Mouse (Mus musculus) forebrain, embryonic 13.5 days (tissue): ENCODE data around the gene Nat8l. TPM values are rescaled to one million over a fixed set of nuclear protein-coding genes. Genes with fewer than 3 reads are reported as not detected.
A peak's percentile ranks its signal among the peaks of the same experiment; 100 is the strongest.
"Not testable (repeated sequence)": the region's sequence is repeated elsewhere in the genome, so short reads cannot be mapped to it uniquely, and the experiment has no call there.

Experiments
- ATAC-seq: fragments of 200-750 bp; cut with Nextera tagmentation; 2 replicates; pipeline ENCODE4 v1.8.0; 2017
- H3K27ac ChIP-seq: fragments of 300-500 bp; sonication (generic); 2 replicates; pipeline ENCODE4 v1.5.1; 2015; ENCODE audit warnings: inconsistent platforms, mild to moderate bottlenecking, moderate library complexity
- H3K27me3 ChIP-seq: fragments of 300-500 bp; sonication (generic); 2 replicates; pipeline ENCODE4 v1.6.1; 2015; ENCODE audit warnings: mild to moderate bottlenecking, inconsistent platforms
- H3K36me3 ChIP-seq: fragments of 300-500 bp; sonication (generic); 2 replicates; pipeline ENCODE4 v1.6.1; 2015; ENCODE audit warnings: mild to moderate bottlenecking, inconsistent platforms; ENCODE audit not compliant: poor library complexity, severe bottlenecking
- H3K4me1 ChIP-seq: fragments of 300-500 bp; sonication (generic); 2 replicates; pipeline ENCODE4 v1.6.1; 2015; ENCODE audit warnings: inconsistent platforms
- H3K4me2 ChIP-seq: fragments of 300-500 bp; sonication (generic); 2 replicates; pipeline ENCODE4 v1.6.1; 2015; ENCODE audit warnings: inconsistent platforms, mild to moderate bottlenecking, moderate library complexity
- H3K4me3 ChIP-seq: fragments of 300-500 bp; sonication (generic); 2 replicates; pipeline ENCODE4 v1.5.1; 2015; ENCODE audit warnings: mild to moderate bottlenecking, inconsistent platforms
- H3K9ac ChIP-seq: fragments of 300-500 bp; sonication (generic); 2 replicates; pipeline ENCODE4 v1.6.1; 2015; ENCODE audit warnings: mild to moderate bottlenecking, inconsistent platforms
- H3K9me3 ChIP-seq: fragments of 300-500 bp; sonication (generic); replicated peaks from 2 replicates; pipeline ENCODE4 v1.6.1; 2016; ENCODE audit warnings: inconsistent platforms
- WGBS: fragments of 180-500 bp; shearing (Covaris S2); methylation state at CpG from one replicate; pipeline ENCODE4 v1.1.7; 2015; 5-methylcytosine and 5-hydroxymethylcytosine counted together
- polyA plus RNA-seq: library from polyadenylated mRNA; unstranded; fragments of >200 nt; fragmentation: Nextera tagmentation; extraction: Ambion mirVana; gene quantifications from 2 replicates; pipeline ENCODE4 v1.2.1, GENCODE M21; 2015

The Nat8l gene
- 3.2 and 3.7 TPM in 2 replicates for polyA plus RNA-seq

DNA sequence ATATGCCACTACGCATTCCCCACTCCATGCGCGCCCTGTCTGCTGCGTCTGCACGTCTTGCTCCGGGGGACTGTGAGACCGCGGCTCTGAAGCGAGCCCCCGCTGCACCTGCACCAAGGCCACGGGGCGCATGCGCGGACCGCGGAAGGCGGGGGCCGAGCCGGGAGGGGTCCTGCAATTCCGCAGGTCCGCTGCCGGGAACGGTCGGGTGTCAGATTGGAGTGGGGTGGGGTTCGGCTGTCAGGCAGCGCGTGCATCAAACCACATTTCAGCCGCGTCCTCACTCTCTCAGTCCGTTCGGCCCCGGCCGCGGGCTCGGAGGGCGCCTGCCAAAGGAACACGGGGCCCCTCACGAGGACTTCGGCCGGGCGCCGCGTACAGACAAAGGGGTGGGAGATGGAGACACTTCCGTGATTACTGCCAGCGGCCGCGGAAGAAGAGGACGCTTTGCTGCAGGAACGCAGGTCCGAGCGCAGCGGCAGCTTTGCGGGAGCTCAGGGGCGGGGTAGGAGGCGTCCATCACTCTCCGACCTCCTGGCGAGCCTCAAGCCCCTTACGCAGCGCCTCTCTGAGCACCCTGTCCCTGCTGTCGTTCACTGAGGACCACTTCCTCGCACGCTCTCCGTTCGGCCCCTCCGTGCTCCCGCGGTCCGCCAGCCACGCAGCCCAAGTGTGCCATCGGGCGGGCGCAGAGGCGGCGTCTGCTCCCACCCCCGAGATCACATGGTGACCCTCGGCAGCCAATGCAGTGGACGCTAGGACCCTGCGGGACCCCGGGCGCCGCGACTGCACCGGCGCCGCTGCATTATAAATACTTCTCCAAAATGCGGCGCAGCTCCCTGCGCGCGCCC is at the start of gene Nat8l:
Nat8l (plus strand) TSS at position 142 of the 851 bp plus-strand sequence.
- Histone ChIP-seq H3K4me2 (peak within 1 kb of the TSS; percentile 85), H3K9me3 (no peaks in the 10 kb centered on the region), H3K4me1 (peaks cover 38% of the 10 kb centered on the region), H3K27ac (peak within 1 kb of the TSS; percentile 98), H3K36me3 (peaks cover 10% of the 10 kb centered on the region), H3K27me3 (peaks cover 11% of the 10 kb centered on the region), H3K9ac (peak within 1 kb of the TSS; percentile 86), H3K4me3 (peak within 1 kb of the TSS; percentile 87)
- ATAC-seq, result peak; percentile 88
- WGBS, result under 1% methylated on average over 83 of the region's 90 CpGs

DNA sequence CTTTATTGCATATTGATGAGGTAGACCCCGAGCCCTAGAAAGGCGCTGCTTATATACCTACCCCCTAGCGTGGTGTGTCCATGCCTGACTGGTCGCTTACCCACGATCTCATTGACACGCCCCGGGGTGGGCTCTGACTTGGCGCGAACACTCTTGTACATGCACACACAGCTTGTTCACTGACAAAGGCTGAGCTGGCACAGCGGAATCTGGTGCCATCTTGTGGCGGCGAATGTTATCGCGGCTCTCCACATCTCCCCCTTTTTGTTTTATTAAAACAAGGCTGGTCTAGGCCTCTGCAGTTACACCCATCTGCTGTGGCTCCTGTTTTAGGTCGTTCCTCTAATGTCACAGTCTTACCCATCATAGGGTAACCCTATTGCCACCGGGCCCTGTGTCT is 48.7 kb upstream of the Nat8l start:
- ATAC-seq, H3K9ac ChIP-seq, H3K36me3 ChIP-seq, H3K4me3 ChIP-seq, H3K27me3 ChIP-seq, H3K4me1 ChIP-seq, H3K4me2 ChIP-seq, H3K27ac ChIP-seq: not testable (repeated sequence)
- peaks cover 27% of the 10 kb centered on the region for H3K9me3 ChIP-seq
- WGBS, result 85% methylated on average over 16 of the region's 16 CpGs

DNA sequence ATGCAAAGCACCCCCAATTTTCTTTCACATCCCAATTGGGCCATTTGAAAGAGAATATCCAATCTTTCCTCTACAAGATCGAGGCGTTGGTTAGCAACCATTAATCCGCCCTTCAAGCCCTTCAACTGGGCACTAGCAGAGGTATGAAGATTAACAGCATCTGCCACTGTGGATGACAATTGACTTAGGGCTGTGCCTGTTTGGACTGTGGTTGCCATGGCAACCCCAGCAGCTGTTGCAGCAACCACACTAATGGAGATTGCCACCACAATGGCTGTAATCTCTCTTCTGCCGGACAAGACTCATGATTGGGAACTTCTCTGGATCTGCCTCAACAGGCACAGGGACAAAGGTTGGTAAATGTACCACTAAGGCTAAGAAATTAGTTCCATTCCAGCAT is 47.5 kb upstream of the Nat8l start:
- ATAC-seq, result no peak
- no peak overlapping the region for H3K27ac ChIP-seq
- H3K4me1 ChIP-seq, result no peaks in the 10 kb centered on the region
- H3K9ac ChIP-seq, result no peak overlapping the region
- no peak overlapping the region for H3K4me3 ChIP-seq
- H3K9me3 ChIP-seq, result peaks cover 23% of the 10 kb centered on the region
- WGBS, result 71% methylated on average over 4 of the region's 4 CpGs
- H3K36me3 ChIP-seq, result no peaks in the 10 kb centered on the region
- no peaks in the 10 kb centered on the region for H3K27me3 ChIP-seq
- H3K4me2 ChIP-seq, result no peak overlapping the region

DNA sequence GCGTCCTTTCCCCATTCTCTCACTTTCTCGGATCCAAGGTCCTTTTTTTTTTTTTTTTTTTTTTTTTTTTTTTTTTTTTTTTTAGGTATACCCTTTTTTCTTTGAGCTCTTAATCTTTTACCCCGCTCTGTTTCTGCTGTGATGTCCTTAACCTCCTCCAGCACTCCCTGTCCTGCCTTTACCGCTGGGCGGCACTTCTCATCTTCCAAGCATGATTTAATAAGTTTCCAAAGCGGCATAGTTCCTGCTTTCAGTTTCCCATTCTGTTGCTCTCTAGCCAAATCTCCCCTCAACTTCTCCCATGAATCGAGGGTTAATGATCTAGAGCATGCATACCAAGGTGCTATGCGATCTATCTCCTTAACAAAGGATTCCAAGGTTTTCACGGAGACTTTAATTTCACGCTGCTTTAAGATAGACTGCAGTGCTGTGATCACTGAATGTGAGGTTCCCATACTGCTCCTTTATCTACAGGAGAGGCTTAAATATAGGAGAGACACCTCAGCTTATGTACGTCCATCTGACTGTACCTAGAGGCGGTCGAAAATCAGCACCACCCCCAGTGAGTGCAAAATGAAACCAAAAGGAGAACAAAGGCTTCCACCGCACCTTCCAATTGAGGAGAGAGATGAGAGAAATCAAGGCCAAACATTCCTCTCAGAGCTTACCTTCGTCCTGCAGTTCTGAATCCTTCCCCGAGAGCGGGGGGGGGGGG is 42.2 kb upstream of the Nat8l start:
- 89% methylated on average over 17 of the region's 17 CpGs for WGBS
- no peak overlapping the region for H3K4me2 ChIP-seq
- ATAC-seq, result no peak

DNA sequence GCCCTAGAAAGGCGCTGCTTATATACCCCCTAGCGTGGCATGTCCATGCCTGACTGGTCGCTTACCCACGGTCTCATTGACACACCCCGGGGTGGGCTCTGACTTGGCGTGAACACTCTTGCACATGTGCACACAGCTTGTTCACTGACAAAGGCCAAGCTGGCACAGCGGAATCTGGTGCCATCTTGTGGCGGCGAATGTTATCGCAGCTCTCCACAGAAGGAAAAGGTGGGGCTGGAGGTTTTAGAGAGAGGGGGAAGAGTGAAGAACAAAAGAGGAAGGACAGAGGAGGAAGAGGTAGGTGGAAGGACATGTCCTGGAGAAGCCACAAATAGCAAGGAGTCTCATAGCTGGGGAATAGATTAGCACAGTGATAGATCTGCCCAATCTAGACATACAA is 41.4 kb upstream of the Nat8l start:
- ATAC-seq, result peak; percentile 70

More for the DNA sequence above, 42.2 kb upstream of the Nat8l start:
- H3K27me3 ChIP-seq, result no peaks in the 10 kb centered on the region
- no peak overlapping the region for H3K27ac ChIP-seq
- H3K4me3 ChIP-seq, result 0 out of 2 replicates have a peak overlapping the region, but pooled peaks have one; percentile 3
- no peaks in the 10 kb centered on the region for H3K36me3 ChIP-seq
- peaks cover 24% of the 10 kb centered on the region for H3K9me3 ChIP-seq
- no peaks in the 10 kb centered on the region for H3K4me1 ChIP-seq
- no peak overlapping the region for H3K9ac ChIP-seq

DNA sequence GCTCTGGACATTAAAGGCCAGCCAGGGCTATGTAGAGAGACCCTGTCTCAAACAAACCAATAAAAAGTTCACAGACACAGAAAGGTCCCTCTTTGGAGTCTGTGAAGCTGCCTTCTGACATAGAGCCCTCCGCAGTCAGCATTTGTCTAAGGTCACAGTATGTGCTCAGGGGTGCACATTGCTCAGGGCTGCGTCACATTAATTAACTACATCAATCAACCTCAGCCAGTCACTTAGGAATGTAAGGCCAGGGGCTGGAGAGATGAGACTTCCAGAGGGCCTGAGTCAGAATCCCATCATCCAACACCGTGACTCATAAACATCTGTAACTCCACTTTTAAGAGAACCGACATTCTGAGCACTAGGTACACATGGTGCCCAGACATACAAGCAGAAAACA is 39.9 kb upstream of the Nat8l start:
- H3K9me3 ChIP-seq, result peaks cover 26% of the 10 kb centered on the region
- no peak overlapping the region for H3K4me3 ChIP-seq
- H3K36me3 ChIP-seq, result no peaks in the 10 kb centered on the region
- H3K9ac ChIP-seq, result no peak overlapping the region
- no peaks in the 10 kb centered on the region for H3K4me1 ChIP-seq
- no peak for ATAC-seq
- H3K4me2 ChIP-seq, result no peak overlapping the region
- H3K27ac ChIP-seq, result no peak overlapping the region
- no peaks in the 10 kb centered on the region for H3K27me3 ChIP-seq
- 93% methylated on average over 4 of the region's 4 CpGs for WGBS

More for the DNA sequence above, 41.4 kb upstream of the Nat8l start:
- Histone ChIP-seq H3K4me3 (0 out of 2 replicates have a peak overlapping the region, but pooled peaks have one; percentile 3), H3K27me3 (no peaks in the 10 kb centered on the region), H3K4me1 (no peaks in the 10 kb centered on the region), H3K9me3 (peaks cover 26% of the 10 kb centered on the region), H3K36me3 (no peaks in the 10 kb centered on the region), H3K27ac (no peak overlapping the region), H3K9ac (no peak overlapping the region), H3K4me2 (peak overlapping the region; percentile 28)
- 29% methylated on average over 10 of the region's 10 CpGs for WGBS

DNA sequence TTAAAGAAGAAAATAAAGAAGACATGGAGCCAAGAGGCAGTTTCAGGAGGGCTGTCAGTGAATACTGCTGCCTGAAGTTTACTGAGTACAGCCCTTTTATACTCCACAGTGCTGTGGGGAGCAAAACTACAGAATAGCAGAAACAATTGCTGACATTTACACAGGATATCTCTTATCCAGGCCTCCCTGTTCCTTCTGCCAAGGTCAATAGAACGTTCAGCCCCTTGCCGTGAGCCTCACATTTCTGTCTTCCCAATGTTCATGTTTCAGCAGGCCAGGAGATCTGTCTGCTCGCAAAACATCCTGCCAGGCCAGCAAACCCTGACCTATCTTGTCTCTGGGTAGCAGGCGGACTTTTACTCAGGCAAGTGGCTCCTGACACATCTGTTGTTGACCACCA is 36.4 kb upstream of the Nat8l start:
- Histone ChIP-seq H3K4me1 (no peaks in the 10 kb centered on the region), H3K9me3 (peaks cover 17% of the 10 kb centered on the region), H3K4me2 (no peak overlapping the region), H3K27ac (no peak overlapping the region), H3K4me3 (no peak overlapping the region), H3K27me3 (no peaks in the 10 kb centered on the region), H3K9ac (no peak overlapping the region), H3K36me3 (no peaks in the 10 kb centered on the region)
- ATAC-seq, result no peak
- WGBS, result 84% methylated on average over 4 of the region's 4 CpGs

DNA sequence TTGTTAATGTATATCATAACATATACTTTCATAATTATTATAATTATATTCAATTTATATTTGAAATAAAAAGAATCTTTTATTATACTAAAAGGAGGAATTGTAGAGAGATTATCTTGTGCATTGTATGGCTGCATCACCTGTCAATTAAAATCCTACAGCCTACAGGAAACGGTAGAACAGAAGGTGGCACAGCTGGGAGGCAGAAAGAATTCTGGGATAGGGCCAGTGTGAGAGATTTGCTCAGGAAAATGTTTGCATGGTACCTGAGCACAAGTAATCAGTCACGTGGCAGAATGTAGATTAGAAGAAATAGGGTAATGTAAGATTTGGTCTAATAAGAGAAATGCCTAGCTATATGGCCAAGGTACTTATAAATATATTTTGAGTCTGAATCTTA is 21.0 kb upstream of the Nat8l start:
- H3K36me3 ChIP-seq, result 0 out of 2 replicates have a peak, but pooled peaks cover 14% of the 10 kb centered on the region
- no peak overlapping the region for H3K4me2 ChIP-seq
- WGBS, result 65% methylated on average over 2 of the region's 2 CpGs
- H3K4me1 ChIP-seq, result no peaks in the 10 kb centered on the region
- H3K9me3 ChIP-seq, result no peaks in the 10 kb centered on the region
- no peaks in the 10 kb centered on the region for H3K27me3 ChIP-seq
- ATAC-seq, result no peak
- no peak overlapping the region for H3K9ac ChIP-seq
- H3K4me3 ChIP-seq, result no peak overlapping the region
- no peak overlapping the region for H3K27ac ChIP-seq

DNA sequence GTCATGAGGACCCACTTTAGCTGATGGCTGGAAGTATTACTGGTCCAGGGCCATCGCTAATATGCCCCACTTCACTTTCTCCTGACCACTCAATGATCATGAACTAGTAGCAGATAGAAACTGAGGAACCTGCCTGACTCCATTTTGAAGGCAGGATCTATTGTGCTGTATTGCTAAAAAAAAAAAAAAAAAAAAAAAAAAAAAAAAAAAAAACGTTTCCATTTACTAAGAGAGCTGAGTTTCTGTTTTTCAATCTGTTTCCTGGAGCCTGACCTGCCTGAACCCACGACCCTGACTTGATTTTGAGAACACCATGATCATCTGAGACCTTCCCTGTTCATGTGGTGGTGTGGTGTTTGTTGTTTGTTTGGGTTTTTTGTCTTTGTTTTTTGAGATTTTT is 19.5 kb upstream of the Nat8l start:
- Histone ChIP-seq H3K9me3 (no peaks in the 10 kb centered on the region), H3K9ac (no peak overlapping the region), H3K27ac (no peak overlapping the region), H3K27me3 (no peaks in the 10 kb centered on the region), H3K4me1 (no peaks in the 10 kb centered on the region), H3K4me3 (no peak overlapping the region), H3K36me3 (peaks cover 17% of the 10 kb centered on the region), H3K4me2 (no peak overlapping the region)
- no peak for ATAC-seq
- 56% methylated on average over 3 of the region's 3 CpGs for WGBS

DNA sequence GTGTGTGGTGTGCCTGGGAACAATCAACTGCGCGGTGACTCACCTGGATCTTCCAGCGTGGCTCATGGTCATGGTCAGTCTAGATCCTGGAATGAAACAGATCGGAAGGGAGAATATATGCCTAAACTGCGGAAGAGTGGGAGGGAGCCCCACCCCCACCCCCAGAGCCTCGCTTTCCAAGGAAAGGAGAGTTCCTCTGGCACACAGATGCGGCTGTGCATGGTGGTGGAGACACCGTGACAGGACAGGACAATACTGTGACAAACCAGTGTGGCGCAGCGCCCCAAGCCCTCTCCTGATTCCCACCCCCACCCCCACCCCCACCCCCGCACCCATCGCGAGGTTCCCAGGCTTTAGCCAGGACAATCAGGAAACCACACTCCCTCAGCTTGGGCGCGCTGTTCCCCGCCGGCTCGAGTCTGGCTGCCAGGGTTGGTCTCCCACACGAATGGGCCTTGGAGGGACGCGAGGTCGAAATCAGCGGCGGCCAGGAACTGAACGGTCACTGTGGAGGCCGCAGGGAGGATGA is 13.0 kb upstream of the Nat8l start:
- peak overlapping the region; percentile 94 for H3K9ac ChIP-seq
- H3K36me3 ChIP-seq, result peaks cover 25% of the 10 kb centered on the region
- H3K27me3 ChIP-seq, result no peaks in the 10 kb centered on the region
- whole genome bisulfite sequencing, result 3% methylated on average over 26 of the region's 26 CpGs
- peak overlapping the region; percentile 96 for H3K4me3 ChIP-seq
- no peaks in the 10 kb centered on the region for H3K9me3 ChIP-seq
- ATAC-seq, result peak; percentile 60
- peaks cover 31% of the 10 kb centered on the region for H3K4me1 ChIP-seq
- H3K27ac ChIP-seq, result peak overlapping the region; percentile 88
- H3K4me2 ChIP-seq, result peak overlapping the region; percentile 89

DNA sequence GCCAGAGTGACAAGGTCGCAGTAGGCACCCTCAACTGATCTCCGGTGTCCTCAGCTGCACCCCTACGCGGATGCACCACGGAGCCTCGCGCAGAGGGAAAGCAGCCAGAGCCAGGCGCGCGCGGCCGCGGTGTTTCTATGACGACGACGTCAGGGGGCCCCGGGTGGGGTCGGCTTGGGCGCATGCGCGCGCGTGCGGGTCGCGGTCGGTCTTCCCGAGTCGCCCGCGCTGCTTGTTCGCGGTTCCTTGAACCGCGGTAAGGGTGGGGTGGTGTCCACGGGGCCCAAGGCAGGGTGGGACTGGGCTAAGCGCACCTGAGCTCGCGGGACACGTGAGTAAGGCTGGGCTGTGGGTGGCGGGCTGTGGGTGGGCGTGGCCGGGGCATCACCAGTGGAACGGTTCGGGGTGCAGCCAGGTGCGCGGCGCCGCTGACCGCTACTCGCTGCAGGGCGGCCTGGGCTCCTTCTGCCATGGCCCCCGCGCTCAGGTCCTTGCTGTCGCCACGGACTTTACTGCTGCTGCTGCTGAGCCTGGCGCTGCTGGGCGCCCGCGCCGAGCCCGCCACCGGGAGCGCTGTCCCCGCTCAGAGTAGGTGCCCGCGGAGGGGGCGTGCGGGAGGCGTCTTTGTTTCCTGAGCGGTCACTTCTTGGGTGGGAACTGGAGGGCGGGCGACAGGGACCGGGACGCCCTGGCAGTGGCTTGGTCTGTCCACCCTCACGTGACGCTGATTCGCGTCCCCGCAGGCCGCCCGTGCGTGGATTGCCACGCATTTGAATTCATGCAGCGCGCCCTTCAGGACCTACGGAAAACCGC is 12.3 kb upstream of the Nat8l start, which contains the start of gene Gm1673:
Gm1673 (plus strand) TSS at position 125 of the 813 bp plus-strand sequence.
- WGBS, result 0% methylated on average over 83 of the region's 88 CpGs

More for the DNA sequence above, 12.3 kb upstream of the Nat8l start, which contains the start of gene Gm1673:
- Histone ChIP-seq H3K27ac (peak within 1 kb of the TSS; percentile 88), H3K27me3 (no peaks in the 10 kb centered on the region), H3K4me1 (peaks cover 31% of the 10 kb centered on the region), H3K36me3 (peaks cover 19% of the 10 kb centered on the region), H3K9ac (peak within 1 kb of the TSS; percentile 94), H3K4me3 (peak within 1 kb of the TSS; percentile 96), H3K4me2 (peak within 1 kb of the TSS; percentile 89), H3K9me3 (no peaks in the 10 kb centered on the region)
- ATAC-seq, result peak; percentile 91
